Mouse (Mus musculus) gastrocnemius, adult 18-20 months (tissue): ENCODE measurements around the gene Gm45521. TPM values are rescaled to one million over a fixed set of nuclear protein-coding genes. Genes with fewer than 3 reads are reported as not detected.
"Not testable (repeated sequence)": the region's sequence is repeated elsewhere in the genome, so short reads cannot be mapped to it uniquely, and the experiment has no call there.

ENCODE experiments used
- DNase-seq: peaks from one replicate; pipeline ENCODE4 v3.0.0; 2021; ENCODE audit warnings: low spot score
- total RNA-seq, 2 experiments: library from RNA; stranded (reverse); gene quantifications; 2 replicates each; pipeline ENCODE4 v1.2.3; 2021

The Gm45521 gene
- total RNA-seq, 2 experiments from 2014 or later: not detected

GRCm38 (mm10) chr14:7999435-7999834 is 42.3 kb downstream of the Gm45521 start:
- DNase-seq: no peak

DNA sequence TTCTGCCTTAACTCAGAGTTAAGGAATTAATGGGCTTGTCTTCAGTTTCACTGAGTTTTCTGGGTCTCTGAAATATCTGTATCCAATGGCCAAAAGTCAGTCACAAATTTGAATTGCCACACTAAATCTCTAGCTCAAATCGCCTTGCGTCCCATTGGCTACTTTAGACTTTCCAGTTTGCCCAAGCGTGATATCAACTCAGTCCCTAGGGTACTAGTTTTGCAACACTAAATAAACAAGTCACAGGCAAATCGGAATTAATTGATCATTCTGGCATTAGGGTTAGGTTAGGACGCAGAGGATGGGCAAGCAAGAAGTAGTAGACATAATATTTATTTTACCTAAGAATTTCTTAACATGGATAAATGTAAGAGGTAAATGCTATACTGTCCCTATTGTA is 43.2 kb downstream of the Gm45521 start:
- no peak for DNase-seq

GRCm38 (mm10) chr14:8000831-8001685 is 44.0 kb downstream of the Gm45521 start:
- no peak for DNase-seq

GRCm38 (mm10) chr14:8002432-8003092 is 45.5 kb downstream of the Gm45521 start, which contains the start of gene Abhd6:
Abhd6 (plus strand) TSS chr14:8002902.
- peak; percentile 83 for DNase-seq

DNA sequence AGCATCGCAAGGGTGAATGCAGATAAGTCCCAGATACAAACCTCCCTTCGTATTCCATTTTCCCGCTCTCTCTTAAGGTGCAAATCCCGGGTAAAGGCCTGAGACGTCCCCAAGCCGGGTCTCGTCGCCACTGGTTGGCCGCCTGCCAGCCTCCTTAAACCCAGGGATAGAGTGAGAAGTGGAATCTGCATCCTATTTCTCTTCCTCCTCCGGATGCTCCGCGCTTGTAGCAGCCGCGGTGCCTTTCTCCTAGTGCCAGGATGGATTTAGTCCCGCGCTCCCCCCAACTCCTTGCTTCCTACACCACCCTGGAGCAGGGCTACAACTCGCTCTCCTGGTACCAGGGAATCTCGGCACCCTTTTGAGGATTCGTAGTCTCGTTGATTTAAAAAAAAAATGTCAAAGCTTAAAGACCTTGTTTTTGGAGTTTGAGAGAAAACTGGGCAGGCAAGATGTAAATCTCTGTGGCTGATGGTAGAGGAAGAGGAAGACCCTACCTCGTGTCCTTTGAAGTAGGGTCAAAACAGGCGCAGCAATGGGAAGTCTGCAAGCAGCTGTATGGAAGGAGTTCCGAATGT is 46.1 kb downstream of the Gm45521 start:
- DNase-seq: peak; percentile 32

DNA sequence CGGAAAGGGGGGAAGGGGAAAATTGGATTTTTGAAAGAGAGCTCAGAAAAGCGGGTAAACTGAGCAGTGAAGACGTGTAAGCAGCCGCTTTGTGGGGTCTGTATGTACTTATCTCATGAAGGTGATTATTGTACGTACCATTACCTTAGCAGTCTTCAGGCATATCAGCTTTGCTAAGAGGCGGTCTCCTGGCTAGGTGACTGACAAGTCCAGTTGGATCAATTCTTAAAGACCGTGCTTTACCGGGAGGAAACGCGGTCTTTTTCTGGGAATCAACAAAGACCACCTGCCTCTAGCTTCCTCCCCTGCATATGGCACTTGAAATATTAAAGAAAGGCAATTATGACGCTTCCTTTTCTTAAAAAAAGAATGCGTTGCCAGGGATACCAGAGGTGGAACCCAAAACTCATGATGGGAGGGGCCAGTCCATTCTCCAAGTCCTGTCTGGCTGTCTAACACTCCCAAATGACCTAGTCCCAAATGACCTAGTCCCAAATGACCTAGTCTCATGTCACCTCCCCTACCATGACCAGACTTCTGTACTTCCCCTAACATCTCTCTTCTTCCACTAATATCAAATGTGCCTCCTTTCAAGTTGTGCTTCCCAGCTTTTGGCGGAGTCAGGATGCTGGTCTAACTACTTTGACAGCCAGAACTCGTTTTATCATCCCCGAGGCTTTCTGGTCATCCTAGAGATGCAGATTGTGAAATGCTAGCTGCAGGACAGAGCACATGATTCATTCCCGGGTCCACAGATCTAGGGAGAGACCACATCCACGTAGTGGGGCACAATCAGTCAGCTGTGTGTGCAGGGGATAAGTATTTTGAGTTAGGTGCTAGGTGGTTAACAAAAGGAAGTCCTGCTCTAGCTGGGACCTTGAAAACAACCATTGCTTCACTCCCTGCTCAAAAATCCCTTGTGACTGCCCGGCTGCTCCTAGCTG is 46.9 kb downstream of the Gm45521 start:
- DNase-seq: no peak

- DNase-seq: not testable (repeated sequence)
Measured at GRCm38 (mm10) chr14:8006061-8006460, 49.0 kb downstream of the Gm45521 start.

DNA sequence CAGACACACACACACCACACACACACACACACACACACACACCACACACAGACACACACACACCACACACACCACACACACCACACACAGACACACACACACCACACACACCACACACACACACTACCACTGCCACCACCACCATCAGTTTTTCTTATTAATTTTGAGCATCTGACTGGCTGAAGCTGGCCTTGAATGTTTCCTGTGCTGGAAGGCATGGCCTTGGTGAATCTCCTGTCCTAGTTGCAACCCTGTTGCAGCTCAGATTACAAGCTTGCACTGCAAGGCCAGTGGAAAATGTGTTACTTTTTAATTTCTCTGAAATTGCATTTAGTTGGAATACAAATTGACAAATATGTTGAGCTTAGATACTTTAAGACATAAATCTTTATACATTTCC is 50.0 kb downstream of the Gm45521 start:
- DNase-seq: no peak

GRCm38 (mm10) chr14:8007486-8007885 is 50.4 kb downstream of the Gm45521 start:
- DNase-seq: no peak

DNA sequence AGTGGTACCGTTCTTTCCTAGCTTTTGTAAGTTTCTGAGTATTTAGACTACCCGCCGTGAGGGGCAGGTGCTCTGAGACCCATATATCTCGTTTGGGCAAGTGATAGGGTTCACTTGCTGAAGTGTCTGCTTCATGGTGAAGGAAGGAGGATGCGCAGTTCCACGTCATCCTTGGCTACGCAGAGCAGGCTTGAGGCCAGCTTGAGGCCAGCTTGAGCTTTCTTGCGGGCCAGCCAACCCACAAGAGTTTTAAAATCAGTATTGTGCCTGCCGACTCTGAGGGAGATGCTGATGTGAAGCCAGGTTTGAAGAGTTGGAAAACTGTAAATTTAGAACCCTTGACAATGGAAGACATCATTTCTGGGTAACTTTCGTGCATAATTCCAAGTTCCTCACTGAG is 50.8 kb downstream of the Gm45521 start:
- DNase-seq: no peak

Other genes starting within 250 kb of the Gm45521 start
- not detected for gene Gm26661, start 165.7 kb upstream of the Gm45521 start, total RNA-seq
- gene Flnb, start 139.3 kb upstream of the Gm45521 start, total RNA-seq: 10 to 100 TPM in 1 of 2 experiments, 1 to 10 TPM in 1; 6.2 to 10.5 TPM
- gene Dnase1l3, start 37.3 kb downstream of the Gm45521 start, total RNA-seq: not detected
- gene Abhd6, start 45.6 kb downstream of the Gm45521 start, total RNA-seq: 1 to 10 TPM; 7.6 to 8.6 TPM
- 10 to 100 TPM; 28.0 TPM for gene Rpp14, start 123.1 kb downstream of the Gm45521 start, total RNA-seq
- gene Pxk, start 140.9 kb downstream of the Gm45521 start, total RNA-seq: 10 to 100 TPM; 12.7 to 14.0 TPM
- 100 to 1,000 TPM; 272 to 299 TPM for gene Pdhb, start 215.7 kb downstream of the Gm45521 start, total RNA-seq